Mouse (Mus musculus) right cerebral cortex, adult 18-20 months (tissue): ENCODE measurements at regions not wholly inside any gene's neighbourhood (a gene's known extent, or its start where the extent isn't known, plus 50 kb on each side); places are given as distances from the start of the nearest gene placed in this dataset.

ENCODE experiments used
- DNase-seq: peaks from one replicate; pipeline ENCODE4 v3.0.0; 2022; ENCODE audit warnings: mixed read lengths

GRCm38 (mm10) chr7:75063816-75064215, 245.2 kb downstream of the Sv2b start:
- DNase-seq: peak; percentile 18

- no peak for DNase-seq
These were observed 258.8 kb downstream of the Sv2b start for GRCm38 (mm10) chr7:75050231-75050630.

- no peak for DNase-seq
These were observed 259.3 kb downstream of the Sv2b start for GRCm38 (mm10) chr7:75049751-75050150.

GRCm38 (mm10) chr7:75048822-75049221, 260.2 kb downstream of the Sv2b start:
- DNase-seq: no peak

GRCm38 (mm10) chr7:75047827-75048226, 261.2 kb downstream of the Sv2b start:
- no peak for DNase-seq

GRCm38 (mm10) chr7:75040871-75041270, 268.2 kb downstream of the Sv2b start:
- no peak for DNase-seq

- no peak for DNase-seq
These were observed 282.9 kb downstream of the Sv2b start for GRCm38 (mm10) chr7:75026191-75026590.

- DNase-seq: no peak
These were observed 287.1 kb downstream of the Sv2b start for GRCm38 (mm10) chr7:75021966-75022365.

GRCm38 (mm10) chr7:75018640-75019039, 290.4 kb downstream of the Sv2b start:
- no peak for DNase-seq

GRCm38 (mm10) chr7:75008481-75008880, 300.6 kb downstream of the Sv2b start:
- DNase-seq: peak; percentile 27

- DNase-seq: peak; percentile 45
These were observed 318.9 kb downstream of the Sv2b start for GRCm38 (mm10) chr7:74990198-74990597.

GRCm38 (mm10) chr7:74979479-74979878, 329.6 kb downstream of the Sv2b start:
- DNase-seq: no peak

GRCm38 (mm10) chr7:74975986-74976385, 333.1 kb downstream of the Sv2b start:
- no peak for DNase-seq

- no peak for DNase-seq
These were observed 334.6 kb downstream of the Sv2b start for GRCm38 (mm10) chr7:74974448-74974847.

- no peak for DNase-seq
These were observed 364.5 kb downstream of the Sv2b start for GRCm38 (mm10) chr7:74944421-74945098.

- peak; percentile 27 for DNase-seq
These were observed 366.1 kb downstream of the Sv2b start for GRCm38 (mm10) chr7:74942917-74943316.

- peak; percentile 13 for DNase-seq
These were observed 366.9 kb downstream of the Sv2b start for GRCm38 (mm10) chr7:74942146-74942545.

- DNase-seq: no peak
These were observed 374.7 kb upstream of the Slco3a1 start for GRCm38 (mm10) chr7:74929142-74929829.

GRCm38 (mm10) chr7:74928226-74928927, 373.8 kb upstream of the Slco3a1 start:
- no peak for DNase-seq

GRCm38 (mm10) chr7:74926729-74927128, 372.1 kb upstream of the Slco3a1 start:
- no peak for DNase-seq

GRCm38 (mm10) chr7:74924156-74924555, 369.6 kb upstream of the Slco3a1 start:
- DNase-seq: no peak

- DNase-seq: no peak
These were observed 353.9 kb upstream of the Slco3a1 start for GRCm38 (mm10) chr7:74908311-74908962.

GRCm38 (mm10) chr7:74907391-74907790, 352.8 kb upstream of the Slco3a1 start:
- no peak for DNase-seq
